ENCODE assay signal across 8 mouse cellular contexts in genomic region chr10:77339871-77340341, GRCm38 (mm10).
DNase-seq lines count a peak whose midpoint lies in the region; ATAC-seq lines count a peak whose summit lies in the region.

No protein-coding gene starts in this region.

- H3K4me1 ChIP-seq in embryonic facial prominence, embryonic 10.5 days, result peaks cover 36% of the 10 kb centered on the region
- H3K4me1 ChIP-seq in heart, embryonic 15.5 days (replicated peaks), result peaks cover 33% of the 10 kb centered on the region
- H3K4me1 ChIP-seq in limb, embryonic 13.5 days, result peaks cover 25% of the 10 kb centered on the region
- H3K4me1 ChIP-seq in stomach, embryonic 14.5 days (ENCODE audit: control insufficient read depth, insufficient read depth, low read length), result 0 out of 2 replicates have a peak, but pooled peaks cover 6% of the 10 kb centered on the region

- no peak for ATAC-seq in heart, embryonic 15.5 days (replicated peaks; ENCODE audit: insufficient number of reproducible peaks, insufficient read depth, low FRiP score, low read depth)
- no peak for ATAC-seq in limb, embryonic 13.5 days (ENCODE audit: low FRiP score, low read depth)
- ATAC-seq in stomach, embryonic 14.5 days (ENCODE audit: insufficient number of reproducible peaks, insufficient read depth, low FRiP score, low read depth), result no peak

- no peaks in the 10 kb centered on the region for H3K9me3 ChIP-seq in embryonic facial prominence, embryonic 10.5 days
- H3K9me3 ChIP-seq in heart, embryonic 15.5 days (replicated peaks), result no peaks in the 10 kb centered on the region
- H3K9me3 ChIP-seq in limb, embryonic 13.5 days, result no peaks in the 10 kb centered on the region
- no peaks in the 10 kb centered on the region for H3K9me3 ChIP-seq in stomach, embryonic 14.5 days (ENCODE audit: control insufficient read depth, low read depth, low read length)

- H3K27ac ChIP-seq in embryonic facial prominence, embryonic 10.5 days (replicated peaks), result peak overlapping the region; percentile 15; the same call in 1 of the 2 replicates
- H3K27ac ChIP-seq in heart, embryonic 15.5 days, result 0 out of 2 replicates have a peak overlapping the region, but pooled peaks have one; percentile 45
- H3K27ac ChIP-seq in limb, embryonic 13.5 days, result no peak overlapping the region
- H3K27ac ChIP-seq in stomach, embryonic 14.5 days (ENCODE audit: low read length), result no peak overlapping the region

- no peaks in the 10 kb centered on the region for H3K36me3 ChIP-seq in embryonic facial prominence, embryonic 10.5 days (replicated peaks)
- no peaks in the 10 kb centered on the region for H3K36me3 ChIP-seq in heart, embryonic 15.5 days
- H3K36me3 ChIP-seq in limb, embryonic 13.5 days, result no peaks in the 10 kb centered on the region
- no peaks in the 10 kb centered on the region for H3K36me3 ChIP-seq in stomach, embryonic 14.5 days (ENCODE audit: control insufficient read depth, insufficient read depth, low read length)

- H3K4me3 ChIP-seq in embryonic facial prominence, embryonic 10.5 days, result peak overlapping the region; percentile 57
- H3K4me3 ChIP-seq in heart, embryonic 15.5 days, result peak overlapping the region; percentile 48
- peak overlapping the region; percentile 37 for H3K4me3 ChIP-seq in limb, embryonic 13.5 days
- H3K4me3 ChIP-seq in stomach, embryonic 14.5 days (ENCODE audit: low read depth, low read length), result peak overlapping the region; percentile 28

- no peaks in the 10 kb centered on the region for H3K27me3 ChIP-seq in embryonic facial prominence, embryonic 10.5 days (replicated peaks; ENCODE audit: low read depth, poor library complexity, severe bottlenecking)
- H3K27me3 ChIP-seq in heart, embryonic 15.5 days, result no peaks in the 10 kb centered on the region
- H3K27me3 ChIP-seq in limb, embryonic 13.5 days, result 0 out of 2 replicates have a peak, but pooled peaks cover 3% of the 10 kb centered on the region
- no peaks in the 10 kb centered on the region for H3K27me3 ChIP-seq in stomach, embryonic 14.5 days (ENCODE audit: control insufficient read depth, insufficient read depth, low read length)

- peak; percentile 57 to 61 for DNase-seq in layer of hippocampus, postnatal 10 days (ENCODE audit: low spot score in 2 of 2)
- no peak for DNase-seq in layer of hippocampus, adult 9-11 months
- peak; percentile 47 for DNase-seq in embryonic facial prominence, embryonic 10.5 days (ENCODE audit: low spot score)
- DNase-seq in thymus, postnatal 10 days (ENCODE audit: low spot score in 2 of 2), result no peak
- no peak for DNase-seq in thymus, postnatal 14 days

- peak overlapping the region; percentile 40 for H3K9ac ChIP-seq in heart, embryonic 15.5 days
- peak overlapping the region; percentile 48 for H3K9ac ChIP-seq in limb, embryonic 13.5 days
- 0 out of 2 replicates have a peak overlapping the region, but pooled peaks have one; percentile 7 for H3K9ac ChIP-seq in stomach, embryonic 14.5 days (replicated peaks; ENCODE audit: low read depth, low read length)

- H3K4me2 ChIP-seq in heart, embryonic 15.5 days, result peak overlapping the region; percentile 74
- H3K4me2 ChIP-seq in limb, embryonic 13.5 days (replicated peaks), result peak overlapping the region; percentile 63
- H3K4me2 ChIP-seq in stomach, embryonic 14.5 days (replicated peaks; ENCODE audit: low read depth, low read length), result peak overlapping the region; percentile 59

- WGBS in embryonic facial prominence, embryonic 10.5 days, result 16% methylated on average over 18 of the region's 18 CpGs
- WGBS in heart, embryonic 15.5 days, result 29% methylated on average over 18 of the region's 18 CpGs
- 24% methylated on average over 18 of the region's 18 CpGs for WGBS in limb, embryonic 13.5 days
- 17% methylated on average over 18 of the region's 18 CpGs for WGBS in stomach, embryonic 14.5 days

Comparison
In these comparisons a context has a peak if more than half of its experiments do, and no peak if none do; other contexts are left out.
1. DNase-seq: peak in layer of hippocampus, postnatal 10 days (2 of 2) and embryonic facial prominence, embryonic 10.5 days (single experiment); none in layer of hippocampus, adult 9-11 months (single experiment), thymus, postnatal 10 days (0 of 2) and thymus, postnatal 14 days (single experiment).
2. H3K27ac ChIP-seq: peak in embryonic facial prominence, embryonic 10.5 days (single experiment) and heart, embryonic 15.5 days (single experiment); none in limb, embryonic 13.5 days (single experiment) and stomach, embryonic 14.5 days (single experiment).
3. Peak in every context shown above with its lines, with median percentiles within 50 percentile points of each other: H3K4me3 ChIP-seq, H3K4me2 ChIP-seq and H3K9ac ChIP-seq.